Mouse (Mus musculus) olfactory bulb, adult 2 months (tissue): ENCODE measurements around the gene Ubxn10. TPM values are rescaled to one million over a fixed set of nuclear protein-coding genes. Genes with fewer than 3 reads are reported as not detected.

ENCODE experiments used
- H3K27ac ChIP-seq: fragments of 200-500 bp; 2 replicates; pipeline ENCODE4 v1.5.1; 2012; ENCODE audit warnings: low read depth, low read length; ENCODE audit not compliant: insufficient read depth
- H3K4me1 ChIP-seq: fragments of 200-500 bp; 2 replicates; pipeline ENCODE4 v1.6.1; 2012; ENCODE audit warnings: low read length; ENCODE audit not compliant: control insufficient read depth, insufficient read depth
- H3K4me3 ChIP-seq: fragments of 200-500 bp; 2 replicates; pipeline ENCODE4 v1.5.1; 2012; ENCODE audit warnings: mild to moderate bottlenecking, low read depth, low read length, moderate library complexity; ENCODE audit not compliant: insufficient read depth
- CTCF ChIP-seq: fragments of 200-500 bp; IDR thresholded peaks from 2 replicates; pipeline ENCODE4 v1.5.1; 2012; ENCODE audit warnings: low read depth, mild to moderate bottlenecking, low read length, moderate library complexity; ENCODE audit not compliant: insufficient read depth
- POLR2A ChIP-seq: fragments of 200-500 bp; IDR thresholded peaks from 2 replicates; pipeline ENCODE4 v1.6.1; 2012; ENCODE audit warnings: mild to moderate bottlenecking, low read depth, low read length, moderate library complexity; ENCODE audit not compliant: insufficient read depth
- WGBS: fragments of 180-500 bp; shearing (Covaris S2); methylation state at CpG from one replicate; pipeline ENCODE4 v1.1.7; 2018; 5-methylcytosine and 5-hydroxymethylcytosine counted together
- polyA plus RNA-seq: library from polyadenylated mRNA; stranded (reverse); fragments of >200 nt; gene quantifications from 2 replicates; pipeline ENCODE4 v1.2.4, GENCODE M21; 2012; ENCODE audit warnings: low replicate concordance; ENCODE audit not compliant: missing spikeins, insufficient read depth, insufficient read length

Gene Ubxn10
- polyA plus RNA-seq, 1 experiment = not detected

- 69% methylated on average over 2 of the region's 2 CpGs for WGBS
- H3K4me1 ChIP-seq = peaks cover 18% of the 10 kb centered on the region
- H3K4me3 ChIP-seq = no peak overlapping the region
- no peak for TF ChIP-seq POLR2A
- no peak for TF ChIP-seq CTCF
- no peak overlapping the region; the same call in 1 of the 2 replicates for H3K27ac ChIP-seq
Observed at GRCm38 (mm10) chr4:138698296-138698695, 38.7 kb downstream of the Ubxn10 start.

- TF ChIP-seq CTCF (no peak), POLR2A (no peak)
- Histone ChIP-seq H3K4me3 (no peak overlapping the region), H3K27ac (peak overlapping the region; percentile 42), H3K4me1 (peaks cover 18% of the 10 kb centered on the region)
- WGBS = 29% methylated on average over 10 of the region's 10 CpGs
Observed at GRCm38 (mm10) chr4:138697166-138697860, 39.7 kb downstream of the Ubxn10 start.

GRCm38 (mm10) chr4:138696720-138697119 is 40.2 kb downstream of the Ubxn10 start:
- WGBS = 10% methylated on average over 7 of the region's 7 CpGs
- peak overlapping the region; percentile 82; the same call in 1 of the 2 replicates for H3K27ac ChIP-seq
- TF ChIP-seq CTCF (no peak), POLR2A (no peak)
- H3K4me1 ChIP-seq = peaks cover 22% of the 10 kb centered on the region
- no peak overlapping the region for H3K4me3 ChIP-seq

GRCm38 (mm10) chr4:138693043-138693692 is 43.8 kb downstream of the Ubxn10 start:
- 60% methylated on average over 12 of the region's 12 CpGs for WGBS
- TF ChIP-seq POLR2A = no peak
- TF ChIP-seq CTCF = no peak
- peaks cover 35% of the 10 kb centered on the region for H3K4me1 ChIP-seq
- H3K27ac ChIP-seq = no peak overlapping the region
- no peak overlapping the region for H3K4me3 ChIP-seq

GRCm38 (mm10) chr4:138691443-138692181 is 45.4 kb downstream of the Ubxn10 start:
- no peak for TF ChIP-seq POLR2A
- TF ChIP-seq CTCF = no peak
- Histone ChIP-seq H3K4me1 (peaks cover 29% of the 10 kb centered on the region), H3K4me3 (no peak overlapping the region), H3K27ac (no peak overlapping the region)
- WGBS = 44% methylated on average over 19 of the region's 19 CpGs

- H3K4me3 ChIP-seq = no peak overlapping the region
- H3K27ac ChIP-seq = no peak overlapping the region
- 41% methylated on average over 4 of the region's 4 CpGs for WGBS
Observed at GRCm38 (mm10) chr4:138690561-138690960, 46.4 kb downstream of the Ubxn10 start.

GRCm38 (mm10) chr4:138689094-138689512 is 47.9 kb downstream of the Ubxn10 start:
- H3K27ac ChIP-seq = no peak overlapping the region
- H3K4me3 ChIP-seq = no peak overlapping the region
- WGBS = 49% methylated on average over 3 of the region's 3 CpGs
- TF ChIP-seq CTCF (no peak), POLR2A (no peak)
- peaks cover 26% of the 10 kb centered on the region for H3K4me1 ChIP-seq

More at GRCm38 (mm10) chr4:138690561-138690960, 46.4 kb downstream of the Ubxn10 start:
- peaks cover 29% of the 10 kb centered on the region for H3K4me1 ChIP-seq
- no peak for TF ChIP-seq CTCF
- no peak for TF ChIP-seq POLR2A

- H3K4me3 ChIP-seq = no peak overlapping the region
- TF ChIP-seq POLR2A = no peak
- no peak for TF ChIP-seq CTCF
- WGBS = 61% methylated on average over 6 of the region's 6 CpGs
- H3K27ac ChIP-seq = no peak overlapping the region
- peaks cover 21% of the 10 kb centered on the region for H3K4me1 ChIP-seq
Observed at GRCm38 (mm10) chr4:138685813-138686212, 51.2 kb downstream of the Ubxn10 start.

- peaks cover 14% of the 10 kb centered on the region for H3K4me1 ChIP-seq
- WGBS = 51% methylated on average over 2 of the region's 2 CpGs
- TF ChIP-seq POLR2A (no peak), CTCF (no peak)
- H3K27ac ChIP-seq = no peak overlapping the region
- no peak overlapping the region for H3K4me3 ChIP-seq
Observed at GRCm38 (mm10) chr4:138682760-138683159, 54.2 kb downstream of the Ubxn10 start.
